Mouse (Mus musculus) spleen, adult 18-20 months (tissue): ENCODE results near the gene Satb1.

ENCODE experiments used
- DNase-seq, 2 experiments: peaks; one replicate each; pipeline ENCODE4 v3.0.0; 2022; ENCODE audit warnings: mixed read lengths in 2 of 2

Satb1 gene

DNA sequence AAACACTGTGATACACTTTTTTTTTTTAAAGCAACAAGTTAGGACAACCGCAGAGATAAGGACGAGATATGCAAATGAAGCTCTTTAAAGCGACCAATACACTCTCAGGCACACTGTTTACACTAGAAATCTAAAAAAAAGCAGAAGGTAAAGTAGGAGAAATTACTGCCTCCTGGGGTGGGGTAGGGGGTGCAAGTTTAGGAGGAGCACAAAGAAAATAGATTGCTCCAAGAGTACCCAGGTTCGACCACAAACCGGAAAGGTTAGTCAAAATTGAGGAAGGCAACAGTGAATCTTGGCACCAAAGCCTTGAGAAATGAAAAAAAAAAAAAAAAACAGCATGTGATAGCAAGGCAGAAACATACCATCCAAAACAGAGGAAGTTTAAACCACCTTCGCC is 18.8 kb downstream of the Satb1 start:
- peak in 1 of 2 experiments; percentile 23 for DNase-seq

DNA sequence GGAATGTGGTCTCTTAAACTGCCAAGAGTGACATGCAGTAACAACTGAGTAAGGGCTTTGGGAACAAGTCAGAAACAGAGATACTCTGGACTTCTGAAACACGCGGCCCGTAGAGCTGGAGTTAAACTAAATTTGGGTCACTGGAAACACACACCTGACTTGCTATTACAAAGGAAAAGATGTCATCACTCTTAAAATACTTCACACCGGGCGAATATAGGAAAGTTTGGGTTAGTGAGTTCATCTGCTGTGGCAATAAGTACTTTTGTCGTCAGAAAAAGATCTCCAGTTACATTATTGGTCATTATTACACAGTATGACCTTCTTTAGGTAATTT is 19.3 kb downstream of the Satb1 start:
- DNase-seq, result no peak

DNA sequence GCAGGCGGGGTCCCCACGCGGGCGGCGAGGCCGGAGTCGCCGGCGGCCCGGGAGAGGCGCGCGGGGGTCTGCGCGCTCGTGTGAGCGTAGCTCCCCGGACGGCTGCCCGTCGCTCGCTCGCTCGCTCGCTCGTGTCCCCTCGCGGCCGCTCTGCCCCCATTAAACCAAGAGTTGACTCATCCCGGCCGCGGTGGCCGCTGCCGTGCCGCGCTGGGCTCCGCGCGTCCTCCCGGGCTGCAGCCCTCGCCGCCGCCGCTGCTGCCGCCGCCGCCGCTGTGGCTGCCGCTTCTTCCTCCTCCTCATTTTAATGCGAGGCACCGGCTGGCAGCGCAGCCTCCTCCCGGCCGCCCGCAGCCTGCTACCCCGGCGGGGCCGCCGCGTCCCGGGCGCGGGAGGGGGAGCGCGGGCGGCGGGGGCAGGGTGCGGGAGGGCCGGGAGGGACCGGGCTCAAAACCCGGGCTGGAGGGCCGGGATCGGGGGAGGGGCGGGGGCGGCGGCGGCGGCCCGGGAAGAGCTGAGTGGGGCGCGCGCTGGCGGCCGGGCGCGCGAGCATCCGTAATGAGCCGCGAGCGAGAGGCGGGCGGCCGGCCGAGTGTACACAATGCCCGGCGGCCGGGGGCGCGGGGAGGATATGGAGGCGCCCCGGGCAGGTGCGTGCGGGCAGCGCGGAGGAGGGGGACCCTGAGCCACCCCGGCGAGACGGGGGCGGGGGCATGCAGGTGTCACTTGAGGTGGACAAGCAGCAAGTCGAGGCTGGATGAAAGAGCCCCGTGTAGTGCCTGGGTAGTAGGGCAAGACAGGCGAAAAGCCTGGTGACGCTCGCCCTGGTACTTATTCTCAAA is 19.9 kb downstream of the Satb1 start:
- peak; percentile 49 to 64 for DNase-seq

DNA sequence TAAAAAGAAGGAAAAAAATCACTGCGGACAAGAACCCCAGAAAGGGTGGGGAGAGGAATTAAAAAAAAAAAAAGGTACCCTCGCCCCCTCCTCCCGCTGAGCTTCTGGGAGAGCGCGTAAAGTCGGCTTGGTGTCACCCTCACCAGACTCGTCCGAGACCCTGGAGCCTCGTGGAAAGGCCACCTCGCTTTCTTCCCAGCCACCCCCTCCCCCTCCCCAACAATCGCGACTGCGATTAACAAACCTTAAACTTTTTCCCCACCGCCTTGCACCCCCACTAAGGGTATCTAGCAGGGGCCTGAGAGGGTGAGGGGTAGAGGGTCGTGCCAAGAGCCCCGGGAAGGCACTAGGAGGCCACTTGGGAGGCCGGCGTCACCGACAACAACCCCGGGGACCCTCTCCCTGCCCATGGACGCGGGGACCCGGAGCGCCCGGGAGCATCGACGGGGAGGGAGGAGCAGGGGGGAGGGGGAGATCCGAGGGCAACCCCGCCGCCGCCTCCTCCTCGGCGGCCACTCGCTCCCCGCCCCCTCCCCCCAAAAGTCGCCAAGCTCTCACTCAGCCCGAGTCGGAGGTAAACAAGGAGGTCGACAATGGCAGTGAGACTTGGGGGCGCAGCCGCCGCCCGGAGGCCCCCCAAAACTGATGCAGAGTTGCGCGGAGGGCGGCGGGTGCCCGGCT is 20.7 kb downstream of the Satb1 start:
- peak; percentile 24 to 37 for DNase-seq

DNA sequence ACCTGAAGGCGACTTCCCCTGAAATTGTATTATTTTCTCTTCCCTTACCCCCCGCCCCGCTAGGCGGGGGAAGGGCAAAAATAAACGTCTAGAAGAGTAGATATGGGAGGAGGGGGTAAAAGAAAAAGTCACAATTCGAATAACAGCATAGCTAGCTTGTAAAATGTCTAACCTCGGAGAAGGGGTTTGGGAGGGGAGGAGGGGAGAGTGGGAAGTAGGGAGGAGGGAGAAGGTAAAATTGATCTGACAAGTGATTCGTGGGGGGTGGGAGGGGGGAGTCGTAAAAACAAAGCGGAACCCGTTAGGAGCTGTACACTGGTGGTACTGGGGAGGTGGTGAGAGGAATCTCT is 21.2 kb downstream of the Satb1 start:
- DNase-seq, result peak in 1 of 2 experiments; percentile 25

DNA sequence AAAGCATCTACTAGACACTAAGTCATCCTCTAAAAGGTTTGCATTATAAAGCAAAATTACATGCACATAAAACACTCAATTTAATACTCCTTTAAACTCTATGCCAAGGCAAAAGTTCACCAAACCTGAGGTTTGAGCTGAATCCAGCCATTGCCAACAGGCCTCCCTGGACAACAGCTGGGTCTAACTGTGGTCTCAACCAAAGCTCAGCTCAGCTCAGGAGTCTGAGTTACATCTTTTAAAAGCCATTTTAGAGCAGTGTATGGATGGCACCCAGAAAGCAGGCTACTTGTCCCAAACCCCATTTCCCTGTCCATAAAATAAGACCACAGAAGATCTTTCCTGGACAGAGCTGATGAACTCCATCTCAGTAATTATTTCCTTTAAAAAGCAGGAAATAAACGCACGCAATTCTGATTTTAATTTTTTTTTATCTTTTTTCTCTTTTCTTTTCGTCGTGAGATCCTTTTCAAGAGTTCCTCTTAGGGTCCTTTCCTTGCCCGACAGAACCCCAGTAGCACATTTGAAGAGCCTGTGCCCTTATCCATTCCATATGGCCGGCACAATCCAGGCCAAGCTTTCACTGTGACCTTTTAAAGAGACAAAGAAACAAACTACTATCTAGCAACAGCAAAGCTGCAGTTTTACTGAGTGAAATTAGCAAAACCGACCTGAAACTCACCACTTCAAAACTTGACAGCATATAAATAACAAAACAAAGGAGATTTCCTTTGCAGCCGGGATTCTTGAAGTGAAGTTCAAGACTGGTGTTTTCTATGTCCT is 21.8 kb downstream of the Satb1 start:
- DNase-seq, result peak in 1 of 2 experiments; percentile 43

DNA sequence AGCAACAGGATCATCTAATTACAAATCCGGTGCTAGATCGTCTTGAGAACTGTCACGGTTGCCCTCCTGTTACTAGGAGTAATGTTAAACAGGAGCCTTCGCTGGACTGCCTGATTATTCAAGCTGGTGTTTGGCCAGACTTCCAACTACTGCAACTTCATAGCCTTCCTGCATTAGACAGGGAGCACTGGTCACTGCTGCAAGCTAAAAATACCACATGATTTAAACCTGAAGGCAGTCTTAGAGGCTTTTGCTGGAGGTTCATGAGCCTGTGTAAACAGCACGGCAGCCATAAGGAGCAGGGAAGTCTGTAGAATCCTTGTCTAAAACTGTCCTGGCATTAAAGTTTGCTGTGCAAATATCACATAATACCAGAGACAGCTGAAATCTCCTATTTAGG is 25.7 kb downstream of the Satb1 start:
- DNase-seq, result no peak

DNA sequence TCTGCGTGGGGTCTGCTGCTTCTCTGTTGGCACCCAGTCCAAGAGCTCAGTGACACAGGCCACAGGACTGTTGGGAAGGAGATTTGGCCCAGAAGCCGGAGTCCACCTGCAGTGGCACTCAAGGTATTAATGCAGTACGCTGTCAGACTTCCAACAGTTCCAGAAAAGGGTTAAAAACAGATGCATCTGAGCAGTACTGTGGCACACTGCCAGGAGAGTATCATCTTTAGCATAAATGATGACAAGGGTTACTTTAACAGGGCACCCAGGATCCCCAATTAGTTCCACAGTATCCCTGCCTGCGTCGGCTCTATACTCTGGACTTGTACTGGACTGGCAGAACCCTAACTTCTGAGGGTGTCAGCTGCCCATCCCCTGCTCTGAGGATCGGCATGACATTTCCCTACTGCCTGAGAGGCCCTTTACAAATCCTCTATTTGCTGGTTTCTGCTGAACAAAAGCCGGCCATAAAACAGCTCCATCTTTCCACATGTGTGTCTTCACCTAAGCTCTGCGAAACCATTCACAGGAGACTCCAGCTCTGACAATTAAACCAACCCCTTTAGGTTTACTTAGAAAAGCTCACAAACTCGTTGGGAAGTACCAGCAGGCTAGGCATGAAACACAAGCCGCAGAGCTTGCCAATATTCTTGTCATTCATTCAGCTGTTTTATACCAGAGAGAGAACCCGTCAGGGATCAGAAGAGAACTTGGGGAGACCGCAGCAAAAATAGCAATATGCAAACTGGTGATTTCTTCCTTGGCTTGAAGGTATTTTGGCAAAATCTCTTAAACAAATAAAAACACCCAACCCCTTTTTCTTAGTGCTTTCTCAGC is 26.7 kb downstream of the Satb1 start:
- DNase-seq, result no peak

DNA sequence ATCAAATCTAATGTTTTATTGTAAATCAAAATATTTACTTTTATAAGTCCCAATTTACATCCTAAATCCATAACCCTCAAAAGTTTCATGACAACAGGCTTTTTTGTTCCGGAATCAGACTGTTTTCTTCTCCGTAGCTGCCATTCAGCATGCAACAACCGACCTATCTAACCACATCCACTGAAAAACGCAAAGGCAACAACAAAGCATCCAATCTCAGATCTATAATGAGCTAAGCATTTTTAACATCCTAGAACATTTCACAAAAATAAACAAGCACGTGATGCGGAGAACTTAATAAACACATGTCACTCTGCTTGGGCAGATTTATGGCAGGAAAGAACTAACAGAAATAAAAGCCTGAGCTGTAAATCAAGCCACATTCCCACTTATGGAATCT is 32.9 kb downstream of the Satb1 start:
- no peak for DNase-seq

DNA sequence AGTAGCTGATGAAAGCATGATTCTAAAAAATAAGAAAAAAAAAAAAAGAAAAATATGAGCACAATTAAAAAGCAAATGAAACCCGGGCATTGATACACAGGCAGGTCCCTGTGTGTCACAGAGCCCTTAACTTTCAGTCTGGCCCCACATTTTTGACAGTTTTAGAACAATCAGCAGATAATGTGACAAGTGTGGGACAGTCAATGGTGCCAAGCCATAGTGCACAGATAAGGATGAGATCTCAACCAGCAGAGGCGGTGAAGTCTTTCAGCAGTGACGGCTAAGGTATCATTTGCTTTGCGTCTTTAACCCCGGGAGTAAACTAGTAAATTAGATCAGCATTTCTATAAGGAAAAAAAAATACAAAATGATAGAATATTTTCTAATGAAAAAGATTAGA is 36.6 kb downstream of the Satb1 start:
- DNase-seq, result no peak

DNA sequence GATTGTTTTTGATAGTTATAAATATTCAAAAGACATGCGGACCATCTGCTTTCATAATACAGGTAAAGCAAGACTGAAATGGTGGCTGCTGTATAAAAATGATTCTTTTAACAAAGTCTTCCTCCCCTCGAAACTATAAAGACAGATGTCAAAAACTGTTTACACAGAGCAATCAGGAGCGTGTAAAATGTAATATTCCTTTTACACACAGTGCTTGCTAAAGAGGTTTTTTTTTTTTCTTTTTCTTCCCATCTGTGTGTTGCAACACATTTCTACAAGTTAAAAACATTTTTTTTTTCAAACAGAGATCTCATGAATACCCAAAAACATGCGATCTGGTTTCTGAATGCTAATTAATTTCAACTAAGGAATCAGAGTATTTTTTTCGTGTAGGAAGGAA is 41.9 kb downstream of the Satb1 start:
- DNase-seq, result no peak

DNA sequence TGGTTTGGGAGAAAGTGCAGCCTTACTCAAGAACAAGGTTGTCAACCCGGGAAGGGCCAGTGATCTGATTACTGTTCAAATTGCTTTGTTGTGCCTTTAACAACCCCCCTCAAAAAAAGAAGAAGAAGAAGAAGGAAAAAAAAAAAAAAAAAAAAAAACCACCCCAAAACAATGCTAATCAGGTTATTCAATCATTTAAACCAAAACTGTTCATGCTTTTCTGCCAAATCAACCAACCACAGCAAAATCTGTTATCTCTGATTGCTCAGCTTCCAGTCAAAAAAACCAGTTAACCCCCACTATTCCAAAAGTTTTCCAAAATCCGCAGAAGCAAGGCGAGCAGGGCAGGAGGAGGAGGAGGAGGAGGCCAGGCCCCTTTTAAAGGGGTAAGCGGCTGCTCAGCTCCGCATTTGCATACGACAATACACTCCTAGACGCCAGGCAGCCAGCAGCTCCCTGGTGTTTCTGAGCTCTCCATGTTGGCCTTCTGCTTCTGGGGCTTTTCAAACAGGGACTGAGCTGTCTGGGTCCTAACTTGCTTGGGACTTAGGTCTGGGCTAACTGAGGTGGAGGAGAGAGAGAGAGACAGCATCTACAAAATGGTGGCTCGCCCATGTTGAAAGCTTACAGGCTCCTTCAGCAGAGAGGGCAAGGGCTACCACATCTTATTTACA is 42.6 kb downstream of the Satb1 start:
- no peak for DNase-seq

DNA sequence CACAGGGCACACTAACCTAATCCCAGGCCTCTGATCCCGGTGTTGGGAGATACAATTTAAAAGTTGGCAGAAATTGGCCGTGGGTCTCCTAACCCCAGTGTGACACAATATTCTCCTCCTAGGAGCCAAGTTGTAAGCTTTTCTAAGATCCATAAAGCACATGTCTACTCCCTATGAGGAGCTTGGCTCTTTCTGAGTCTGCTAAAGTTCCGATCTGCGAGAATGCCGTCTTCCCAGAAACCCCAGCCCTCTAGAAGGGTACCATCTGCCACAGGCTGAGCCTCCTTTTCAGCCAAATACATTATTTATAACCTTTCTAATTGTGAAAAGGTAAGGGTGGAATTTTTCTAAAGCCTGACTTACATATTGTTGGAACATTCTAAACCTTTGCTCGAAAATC is 43.3 kb downstream of the Satb1 start:
- DNase-seq, result no peak

DNA sequence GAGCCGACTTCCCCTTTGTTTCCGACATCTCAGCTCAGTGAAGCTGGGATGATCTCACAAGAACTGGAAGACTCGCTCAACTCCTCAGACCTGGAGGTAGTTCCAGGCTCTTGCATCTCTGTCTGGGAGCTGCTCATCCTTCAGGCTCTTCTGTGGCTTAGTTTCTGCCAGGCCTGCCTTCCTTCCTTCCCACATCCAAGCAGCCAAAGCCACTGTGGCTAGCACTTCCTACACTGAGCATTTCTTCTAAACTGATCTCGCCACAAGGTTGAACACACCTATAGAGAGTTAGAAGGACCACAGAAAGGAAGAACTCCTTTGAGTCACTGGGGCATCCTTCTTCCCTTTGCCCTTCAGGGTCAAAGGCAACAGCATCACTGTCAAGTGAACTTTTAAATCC is 44.0 kb downstream of the Satb1 start:
- DNase-seq, result no peak

DNA sequence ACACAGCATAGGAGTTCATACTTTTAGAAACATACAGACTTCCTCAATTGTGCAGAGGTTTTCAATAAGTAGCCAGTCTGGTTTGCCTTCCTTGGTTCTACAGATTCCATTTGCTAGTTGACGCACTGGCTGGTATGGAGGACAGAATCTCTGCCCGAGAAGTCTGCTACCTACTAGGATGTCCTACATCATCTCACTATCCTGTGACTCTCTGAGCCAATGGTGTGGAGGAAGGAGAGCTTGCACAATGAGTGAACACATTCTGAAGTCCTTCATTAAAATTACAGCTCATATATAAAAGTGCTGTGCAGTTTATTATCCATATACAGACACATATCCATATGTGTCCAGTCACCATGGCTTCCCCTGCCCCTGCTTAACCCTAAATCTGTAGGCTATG is 45.1 kb downstream of the Satb1 start:
- DNase-seq, result no peak

DNA sequence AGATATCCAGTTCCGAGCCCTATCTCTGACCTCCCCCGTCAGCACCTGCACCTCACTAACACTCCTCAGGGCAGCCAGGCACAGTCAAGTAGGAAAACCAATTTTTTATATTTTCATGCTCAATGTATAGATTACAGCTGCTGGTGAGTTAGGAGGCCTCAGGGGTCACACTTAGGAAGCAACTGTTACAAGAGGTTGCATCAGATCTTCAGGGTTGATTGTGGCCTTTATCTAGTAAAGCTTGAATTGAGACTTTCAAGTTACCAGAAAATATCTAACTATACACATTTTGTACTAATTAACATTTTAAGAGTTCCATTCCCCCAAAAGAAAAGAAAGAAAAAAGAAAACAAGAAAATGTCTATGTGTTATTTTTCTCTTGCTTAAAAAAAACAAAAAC is 47.0 kb downstream of the Satb1 start:
- no peak for DNase-seq

DNA sequence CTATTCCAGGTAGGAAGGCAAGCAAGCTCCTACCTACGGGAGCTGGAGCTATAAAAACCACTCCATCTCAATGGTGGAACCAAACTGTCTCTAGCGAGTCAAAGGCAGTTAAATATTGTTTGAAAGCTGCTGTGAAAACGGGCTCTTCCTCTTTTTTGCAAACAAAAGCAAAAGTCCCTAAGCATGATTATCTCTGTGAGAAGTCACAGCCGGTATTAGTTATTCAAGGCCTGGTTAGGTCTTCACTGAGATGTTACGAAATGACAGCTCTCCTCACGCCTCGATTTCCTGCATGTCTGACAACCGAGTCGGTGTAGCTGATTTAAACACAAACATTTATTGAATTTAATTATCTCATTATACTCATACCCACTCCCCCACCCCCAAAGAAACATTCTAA is 48.2 kb downstream of the Satb1 start:
- no peak for DNase-seq

DNA sequence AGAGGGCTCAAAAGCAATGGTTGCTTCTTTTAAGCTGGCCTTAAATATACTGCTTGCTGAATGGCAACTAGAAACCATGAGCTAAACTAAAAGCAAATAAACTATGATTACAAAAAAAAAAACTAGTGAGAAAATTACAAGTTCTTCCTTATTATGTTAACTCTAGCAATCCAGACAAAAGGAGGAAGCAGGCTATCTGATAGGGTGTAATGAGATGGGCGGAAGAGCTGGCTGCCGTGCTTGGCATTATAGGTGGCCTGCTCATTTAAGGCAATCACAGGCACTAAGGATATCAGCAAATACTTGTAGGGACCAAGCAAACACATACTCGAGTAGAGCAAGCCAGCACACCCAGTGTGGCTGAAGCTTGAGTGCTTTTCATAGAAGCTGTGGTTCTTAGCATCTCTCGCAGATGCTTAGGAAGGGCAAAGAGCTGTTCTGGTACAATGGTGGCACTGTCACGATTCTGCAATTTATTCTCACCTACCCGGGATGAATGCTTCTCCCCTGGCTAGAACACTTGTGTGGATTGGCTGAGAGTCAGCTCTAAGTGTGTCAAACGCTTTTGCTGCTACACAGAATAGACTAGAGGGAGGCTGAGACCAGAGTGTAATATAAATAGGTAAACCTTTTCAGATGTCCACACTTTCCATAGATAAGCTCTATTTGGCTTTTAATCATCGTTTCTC is 49.4 kb downstream of the Satb1 start:
- no peak for DNase-seq

DNA sequence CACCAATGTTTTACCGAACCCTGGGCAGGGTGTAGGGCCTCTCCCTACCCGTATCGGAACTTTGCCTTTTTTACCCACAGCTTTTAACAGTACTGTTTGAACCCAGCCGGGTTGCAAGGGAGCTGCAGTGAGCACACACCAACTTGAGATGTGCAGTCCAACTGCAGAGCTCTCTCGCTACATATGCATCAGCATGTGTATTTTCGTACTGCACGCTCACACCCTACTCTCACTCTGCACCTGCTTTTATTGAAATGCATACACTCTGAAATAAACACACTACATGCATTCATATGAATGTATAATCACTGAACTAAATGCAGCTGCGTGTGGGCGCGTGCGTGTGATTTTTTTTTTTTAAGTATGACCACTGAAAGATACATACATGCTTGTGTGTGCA is 53.1 kb downstream of the Satb1 start:
- DNase-seq, result no peak

DNA sequence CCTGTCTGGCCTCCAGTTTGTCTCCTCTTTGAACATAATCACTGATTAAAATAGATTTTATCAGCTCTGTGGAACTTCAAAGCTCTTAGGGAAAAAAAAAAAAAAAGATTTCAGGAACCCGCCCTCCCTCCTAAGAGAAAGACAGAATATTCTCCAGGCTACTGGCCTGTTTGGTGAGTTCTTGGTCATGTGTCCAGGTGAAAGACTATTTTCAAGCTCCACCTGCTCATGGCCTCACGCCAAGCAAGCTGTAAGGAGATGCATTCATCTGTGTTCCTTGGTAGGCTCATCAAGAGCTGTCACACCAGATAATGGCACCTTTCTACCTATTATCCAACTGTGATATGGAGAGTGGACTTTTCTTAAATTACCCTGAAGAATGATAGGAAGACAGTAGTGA is 54.1 kb downstream of the Satb1 start:
- no peak for DNase-seq

DNA sequence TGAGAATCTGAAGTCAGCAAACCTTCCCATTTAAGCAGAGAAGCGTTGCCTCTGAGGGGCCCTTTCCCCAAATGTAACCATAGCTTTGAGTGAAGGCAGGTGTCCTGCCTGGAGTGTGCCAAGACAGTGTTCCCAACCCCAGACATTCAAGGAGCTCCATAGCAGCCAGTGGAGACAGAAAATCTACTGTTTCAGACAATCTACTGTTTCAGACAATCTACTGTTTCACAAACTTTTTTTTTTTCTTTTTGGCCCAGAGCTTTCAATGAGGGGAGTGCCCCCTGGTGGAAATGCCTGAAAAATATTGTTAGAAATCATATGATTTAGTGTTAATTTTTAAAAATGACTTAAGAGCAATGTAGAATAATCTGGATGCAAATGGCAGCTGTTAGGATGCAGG is 55.3 kb downstream of the Satb1 start:
- DNase-seq, result no peak
